Mouse (Mus musculus) lung, postnatal 25 days (tissue): ENCODE results near the gene Gm10337.

ENCODE experiments used
- DNase-seq: peaks from one replicate; pipeline ENCODE4 v3.0.0; 2022; ENCODE audit warnings: low spot score

The Gm10337 gene

DNA sequence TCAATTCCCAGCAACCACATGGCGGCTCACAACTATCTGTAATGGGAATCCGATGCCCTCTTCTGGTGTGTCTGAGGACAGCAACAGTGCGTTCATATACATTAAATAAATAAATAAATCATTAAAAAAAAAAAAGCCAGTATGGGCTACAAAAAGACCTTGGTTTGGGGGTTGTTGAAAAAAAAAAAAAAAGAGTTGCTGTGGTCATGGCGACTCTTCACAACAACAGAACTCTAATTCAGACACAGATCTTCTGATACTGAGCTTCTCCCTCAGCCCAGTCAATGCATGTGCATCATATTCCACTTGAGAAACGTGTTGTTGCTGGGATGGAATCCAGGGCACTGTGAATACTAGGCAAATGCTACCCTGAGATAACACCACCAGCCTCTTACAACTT lies 49.1 kb downstream of the Gm10337 start:
- no peak for DNase-seq
